Mouse (Mus musculus): ENCODE results near the gene Gm49396. TPM values are rescaled to one million over a fixed set of nuclear protein-coding genes. Genes with fewer than 3 reads are reported as not detected.

Gene Gm49396
- polyA plus RNA-seq, 1 experiment: not detected

DNA sequence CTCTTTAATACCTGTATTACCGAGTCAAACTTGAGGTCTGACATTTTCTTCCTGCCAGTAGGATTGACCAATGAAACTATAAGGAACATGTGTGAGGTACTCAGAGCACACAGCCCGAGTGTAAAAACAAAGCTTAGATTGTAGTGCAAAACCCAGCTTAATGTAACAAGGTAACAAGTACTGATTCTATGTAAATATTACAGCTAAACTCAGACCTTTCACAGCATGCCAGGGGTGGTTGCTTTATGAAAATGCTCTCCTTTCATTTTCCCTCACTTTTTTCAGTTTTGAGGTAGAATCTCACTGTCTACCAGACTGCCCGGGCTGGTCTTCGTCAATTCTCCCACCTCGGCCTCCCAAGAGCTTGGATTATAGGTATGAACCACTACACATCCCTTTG is 32.9 kb downstream of the Gm49396 start:
- no peak overlapping the region for H3K27ac ChIP-seq (ENCODE audit: insufficient read depth, low read depth, low read length)
- TF ChIP-seq CTCF (IDR thresholded peaks at IDR 0.05; ENCODE audit: insufficient read depth, low read depth, low read length): no peak
- no peak for TF ChIP-seq POLR2A (IDR thresholded peaks at IDR 0.05; ENCODE audit: insufficient read depth, low read depth, low read length)
- WGBS: 84% methylated on average over 5 of the region's 5 CpGs
- no peak overlapping the region for H3K4me3 ChIP-seq (ENCODE audit: insufficient read depth, low read depth, low read length)
- H3K4me1 ChIP-seq (ENCODE audit: control insufficient read depth, insufficient read depth, low read length): peaks cover 5% of the 10 kb centered on the region

DNA sequence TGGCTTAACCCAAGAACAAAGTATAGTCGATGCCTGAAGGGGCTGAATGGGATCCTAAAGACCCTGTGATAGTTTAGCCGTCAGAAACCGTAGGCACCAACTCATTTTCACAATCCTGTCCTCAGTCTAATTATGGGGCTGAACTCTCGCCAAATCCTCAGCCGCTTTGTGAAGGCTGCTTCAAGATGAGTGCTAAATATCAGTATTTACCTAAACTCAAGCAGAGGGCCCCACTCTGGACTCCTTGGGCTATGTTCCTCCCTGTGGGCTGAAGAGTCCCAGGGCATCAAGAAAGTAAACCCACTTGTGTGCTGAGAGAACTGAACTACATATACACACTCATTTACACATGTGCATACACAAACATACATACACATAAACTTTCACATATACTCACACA is 33.7 kb downstream of the Gm49396 start:
- Histone ChIP-seq H3K4me3 (ENCODE audit: insufficient read depth, low read depth, low read length) (no peak overlapping the region), H3K27ac (ENCODE audit: insufficient read depth, low read depth, low read length) (no peak overlapping the region), H3K4me1 (ENCODE audit: control insufficient read depth, insufficient read depth, low read length) (peaks cover 5% of the 10 kb centered on the region)
- WGBS: 42% methylated on average over 5 of the region's 5 CpGs
- no peak for TF ChIP-seq CTCF (IDR thresholded peaks at IDR 0.05; ENCODE audit: insufficient read depth, low read depth, low read length)
- TF ChIP-seq POLR2A (IDR thresholded peaks at IDR 0.05; ENCODE audit: insufficient read depth, low read depth, low read length): no peak

- Histone ChIP-seq H3K4me1 (ENCODE audit: control insufficient read depth, insufficient read depth, low read length) (peaks cover 5% of the 10 kb centered on the region), H3K27ac (ENCODE audit: insufficient read depth, low read depth, low read length) (no peak within 1 kb of the TSS), H3K4me3 (ENCODE audit: insufficient read depth, low read depth, low read length) (no peak within 1 kb of the TSS)
- 95% methylated on average over 12 of the region's 12 CpGs for WGBS
- TF ChIP-seq CTCF (IDR thresholded peaks at IDR 0.05; ENCODE audit: insufficient read depth, low read depth, low read length): no peak
- TF ChIP-seq POLR2A (IDR thresholded peaks at IDR 0.05; ENCODE audit: insufficient read depth, low read depth, low read length): no peak
Measured at GRCm38 (mm10) chr7:30598786-30599185, 35.6 kb downstream of the Gm49396 start, which contains the start of gene Zbtb32. Gene Zbtb32, minus strand, starts transcription at chr7:30598909.

- Histone ChIP-seq H3K4me3 (ENCODE audit: insufficient read depth, low read depth, low read length) (no peak overlapping the region), H3K27ac (ENCODE audit: insufficient read depth, low read depth, low read length) (no peak overlapping the region), H3K4me1 (ENCODE audit: control insufficient read depth, insufficient read depth, low read length) (peaks cover 5% of the 10 kb centered on the region)
- 3% methylated on average over 16 of the region's 16 CpGs for WGBS
- TF ChIP-seq POLR2A (IDR thresholded peaks at IDR 0.05; ENCODE audit: insufficient read depth, low read depth, low read length) (no peak), CTCF (IDR thresholded peaks at IDR 0.05; ENCODE audit: insufficient read depth, low read depth, low read length) (no peak)
Measured at GRCm38 (mm10) chr7:30599933-30600353, 36.8 kb downstream of the Gm49396 start.

DNA sequence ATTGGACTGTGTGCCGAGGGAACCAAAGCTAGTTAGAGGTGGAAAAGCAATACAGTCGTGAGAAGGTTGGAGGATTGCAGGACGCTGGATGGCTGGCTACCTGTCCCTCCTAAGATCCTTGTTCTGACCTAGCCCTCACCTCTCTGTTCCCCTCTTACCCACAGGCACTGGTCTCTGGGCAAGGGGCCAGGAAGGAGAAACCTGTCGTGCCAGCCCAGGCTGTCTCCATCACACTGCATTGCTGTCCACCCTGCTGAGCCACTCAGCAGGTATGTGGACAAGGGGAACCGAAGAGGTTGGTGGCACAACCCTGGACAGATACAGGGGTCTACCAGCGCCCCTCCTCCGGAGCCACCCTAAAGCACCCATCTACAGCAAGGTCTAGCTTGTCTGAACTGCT is 37.5 kb downstream of the Gm49396 start:
- peaks cover 5% of the 10 kb centered on the region for H3K4me1 ChIP-seq (ENCODE audit: control insufficient read depth, insufficient read depth, low read length)
- 67% methylated on average over 7 of the region's 7 CpGs for WGBS
- TF ChIP-seq POLR2A (IDR thresholded peaks at IDR 0.05; ENCODE audit: insufficient read depth, low read depth, low read length): no peak
- TF ChIP-seq CTCF (IDR thresholded peaks at IDR 0.05; ENCODE audit: insufficient read depth, low read depth, low read length): no peak
- H3K4me3 ChIP-seq (ENCODE audit: insufficient read depth, low read depth, low read length): no peak overlapping the region
- no peak overlapping the region for H3K27ac ChIP-seq (ENCODE audit: insufficient read depth, low read depth, low read length)

DNA sequence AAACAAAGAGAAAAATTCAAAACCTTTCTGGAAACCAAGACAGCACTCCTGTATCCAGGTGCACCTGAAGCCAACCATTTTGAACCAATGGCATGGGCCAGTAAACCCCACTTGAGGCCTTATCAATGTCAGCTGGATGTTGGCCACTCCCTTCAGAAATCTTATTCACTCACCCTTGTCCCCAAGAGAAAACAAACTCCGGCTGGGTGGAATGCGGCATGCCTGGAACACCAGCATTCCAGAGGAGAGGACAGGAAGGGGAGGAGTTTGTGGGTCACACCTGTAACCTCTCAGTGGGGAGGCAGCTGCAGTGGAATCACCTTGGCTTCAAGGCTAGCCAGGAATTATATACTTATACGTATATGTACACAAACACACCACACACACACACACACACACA is 39.4 kb downstream of the Gm49396 start:
- Histone ChIP-seq H3K27ac (ENCODE audit: insufficient read depth, low read depth, low read length) (no peak overlapping the region), H3K4me1 (ENCODE audit: control insufficient read depth, insufficient read depth, low read length) (peaks cover 5% of the 10 kb centered on the region), H3K4me3 (ENCODE audit: insufficient read depth, low read depth, low read length) (no peak overlapping the region)
- TF ChIP-seq CTCF (IDR thresholded peaks at IDR 0.05; ENCODE audit: insufficient read depth, low read depth, low read length): no peak
- TF ChIP-seq POLR2A (IDR thresholded peaks at IDR 0.05; ENCODE audit: insufficient read depth, low read depth, low read length): no peak
- 49% methylated on average over 3 of the region's 3 CpGs for WGBS

DNA sequence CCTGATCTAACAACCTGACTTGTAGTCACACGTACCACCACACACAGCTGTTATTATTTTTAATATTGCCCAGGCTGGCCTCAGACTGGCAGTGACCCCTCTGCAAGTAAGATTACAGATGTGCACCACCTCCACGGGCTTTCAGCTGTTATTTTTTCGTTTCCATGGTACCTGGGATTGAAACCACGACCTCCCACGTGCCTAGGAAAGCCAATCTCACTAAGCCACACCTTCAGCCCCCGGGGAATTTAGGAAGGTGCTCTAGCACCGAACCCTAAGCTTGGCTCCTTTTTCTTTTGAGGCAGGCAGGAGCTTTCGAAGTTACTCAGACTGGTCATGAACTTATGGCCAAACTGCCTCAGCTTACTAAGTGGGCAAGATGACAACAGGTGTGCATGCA is 41.3 kb downstream of the Gm49396 start:
- 58% methylated on average over 8 of the region's 8 CpGs for WGBS
- TF ChIP-seq POLR2A (IDR thresholded peaks at IDR 0.05; ENCODE audit: insufficient read depth, low read depth, low read length): no peak
- no peak for TF ChIP-seq CTCF (IDR thresholded peaks at IDR 0.05; ENCODE audit: insufficient read depth, low read depth, low read length)
- peaks cover 5% of the 10 kb centered on the region for H3K4me1 ChIP-seq (ENCODE audit: control insufficient read depth, insufficient read depth, low read length)
- no peak overlapping the region for H3K4me3 ChIP-seq (ENCODE audit: insufficient read depth, low read depth, low read length)
- H3K27ac ChIP-seq (ENCODE audit: insufficient read depth, low read depth, low read length): no peak overlapping the region

DNA sequence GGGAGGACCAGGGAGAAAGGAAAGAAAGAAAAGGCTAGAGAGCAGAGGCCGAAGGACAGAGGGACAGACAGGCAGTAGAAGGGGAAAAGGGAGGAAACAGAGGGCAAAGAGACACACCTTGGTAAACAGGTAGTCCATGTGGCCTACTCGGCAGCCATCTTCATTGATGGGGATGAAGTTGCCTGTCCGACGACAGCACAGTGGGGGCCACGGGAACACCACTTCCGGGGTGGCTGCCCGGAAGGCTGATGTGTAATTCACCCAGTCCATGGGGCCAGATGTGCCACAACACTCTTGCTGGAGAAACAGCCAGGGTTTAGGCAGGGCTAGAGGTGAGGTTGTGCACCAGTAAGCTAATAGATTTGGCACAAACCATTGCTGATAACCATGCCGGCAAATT is 41.8 kb downstream of the Gm49396 start:
- Histone ChIP-seq H3K4me3 (ENCODE audit: insufficient read depth, low read depth, low read length) (no peak overlapping the region), H3K27ac (ENCODE audit: insufficient read depth, low read depth, low read length) (no peak overlapping the region), H3K4me1 (ENCODE audit: control insufficient read depth, insufficient read depth, low read length) (peaks cover 2% of the 10 kb centered on the region)
- WGBS: 88% methylated on average over 8 of the region's 8 CpGs
- TF ChIP-seq POLR2A (IDR thresholded peaks at IDR 0.05; ENCODE audit: insufficient read depth, low read depth, low read length): no peak
- TF ChIP-seq CTCF (IDR thresholded peaks at IDR 0.05; ENCODE audit: insufficient read depth, low read depth, low read length): no peak

DNA sequence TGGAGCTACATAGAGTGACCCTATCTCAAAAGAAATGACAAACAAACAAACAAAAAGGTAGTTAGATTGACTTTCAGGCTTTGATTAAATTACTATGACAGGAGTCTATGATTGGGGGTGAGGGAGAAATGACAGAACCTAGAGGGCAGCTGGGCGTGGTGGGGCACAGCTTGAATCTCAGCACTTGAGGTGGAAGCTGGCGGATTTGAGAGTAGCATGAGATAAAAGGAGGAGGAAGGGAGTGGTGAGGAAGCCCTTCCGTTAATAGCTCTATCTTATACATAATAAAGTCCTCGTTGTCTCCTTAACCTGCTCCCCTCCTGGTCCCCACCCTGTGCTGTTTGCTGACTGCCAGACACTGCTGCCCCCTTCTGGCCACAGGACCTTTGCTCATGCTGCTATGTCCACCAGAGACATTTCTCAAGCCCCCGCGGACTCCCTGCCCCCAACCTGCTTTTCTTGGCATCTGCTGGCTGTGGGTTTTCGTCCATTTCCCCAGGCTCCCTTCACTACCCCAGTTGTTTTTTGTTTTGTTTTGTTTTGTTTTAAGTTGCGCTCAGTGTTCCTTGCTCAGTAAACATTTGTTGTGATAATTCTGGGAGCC is 44.7 kb downstream of the Gm49396 start:
- TF ChIP-seq CTCF (IDR thresholded peaks at IDR 0.05; ENCODE audit: insufficient read depth, low read depth, low read length): 0 out of 2 replicates have a peak, but pooled peaks have one; percentile 14
- no peak for TF ChIP-seq POLR2A (IDR thresholded peaks at IDR 0.05; ENCODE audit: insufficient read depth, low read depth, low read length)
- no peaks in the 10 kb centered on the region for H3K4me1 ChIP-seq (ENCODE audit: control insufficient read depth, insufficient read depth, low read length)
- no peak overlapping the region for H3K27ac ChIP-seq (ENCODE audit: insufficient read depth, low read depth, low read length)
- WGBS: 29% methylated on average over 8 of the region's 8 CpGs
- no peak overlapping the region for H3K4me3 ChIP-seq (ENCODE audit: insufficient read depth, low read depth, low read length)

All from olfactory bulb, adult 2 months (tissue).